Mouse (Mus musculus) mammary gland, adult 2 months (tissue): ENCODE data around the gene Gm29423. TPM values are rescaled to one million over a fixed set of nuclear protein-coding genes. Genes with fewer than 3 reads are reported as not detected.

ENCODE experiments used
- polyA plus RNA-seq: library from polyadenylated mRNA; depleted of rRNA; stranded (reverse); fragments of >200 nt; gene quantifications from 2 replicates; pipeline ENCODE4 v1.2.3, GENCODE M21; 2012; ENCODE audit warnings: low replicate concordance; rRNA removed

Gm29423 gene
- not detected in 2 replicates for polyA plus RNA-seq

DNA sequence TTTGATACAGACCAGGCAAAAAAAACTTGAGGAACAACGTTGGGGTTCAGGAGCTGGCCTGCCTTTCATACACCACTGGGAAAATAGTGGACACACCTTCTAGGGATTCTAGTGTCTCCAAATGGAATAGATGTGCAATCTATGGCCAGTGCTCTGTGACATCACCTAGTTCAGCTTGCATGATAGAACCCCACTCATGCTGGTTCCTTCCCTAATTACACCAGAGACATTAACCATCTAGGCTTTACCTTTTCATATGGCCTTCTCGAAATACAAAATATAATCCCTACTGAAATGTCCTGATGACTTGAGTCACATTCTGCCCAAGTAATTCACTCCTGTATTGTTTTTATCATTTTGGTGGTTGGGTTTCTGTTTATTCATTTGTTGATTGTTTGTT, at the start of gene Gm29423, which contains the start of gene Gm29644:
Gene Gm29423, minus strand, starts transcription at position 101 of the 400 bp plus-strand sequence.
Gene Gm29644, minus strand, starts transcription at position 157 of the 400 bp plus-strand sequence.

GRCm38 (mm10) chrY:70273542-70273941, 29.5 kb downstream of the Gm29423 start, which contains the start of gene Gm21118:
Gene Gm21118 (minus strand): TSS chrY:70273642.

Other genes with a start within 250 kb of the Gm29423 start
- gene Gm21118, start 29.6 kb downstream of the Gm29423 start, polyA plus RNA-seq, result not detected in 2 replicates
- gene Gm29644, start 56 bp upstream of the Gm29423 start, polyA plus RNA-seq, result not detected in 2 replicates
- gene Gm20888, start 138.6 kb upstream of the Gm29423 start, polyA plus RNA-seq, result not detected in 2 replicates